Mouse (Mus musculus): ENCODE measurements around the gene Rgs18. TPM values are rescaled to one million over a fixed set of nuclear protein-coding genes. Genes with fewer than 3 reads are reported as not detected.

The Rgs18 gene
- polyA plus RNA-seq (2016; fragmentation: Nextera tagmentation; extraction: Ambion mirVana), result 1.2 TPM in 2 replicates

DNA sequence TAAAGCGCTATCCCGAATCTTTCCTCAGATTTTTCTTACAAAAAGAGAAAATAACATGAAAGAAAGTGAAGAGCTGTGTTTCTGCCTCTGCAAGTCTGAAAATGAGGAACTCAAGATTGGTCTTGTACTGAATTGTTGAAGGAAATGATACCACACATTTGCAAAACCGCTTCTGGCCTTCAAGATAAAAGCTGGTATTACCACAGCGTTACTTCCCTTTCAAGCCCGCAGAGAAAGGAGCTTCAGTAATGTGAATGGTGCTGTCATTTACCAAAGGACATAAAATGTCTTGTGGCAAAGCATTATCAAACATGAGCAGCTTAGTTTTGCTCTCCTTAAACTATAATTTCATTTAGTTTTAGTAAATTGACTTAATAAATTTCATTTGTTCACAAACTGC is at the start of gene Rgs18:
Gene Rgs18, minus strand, starts transcription at position 105 of the 400 bp plus-strand sequence.
- DNase-seq (ENCODE audit: extremely low spot score, low spot score), result no peak
- 87% methylated on average over 5 of the region's 5 CpGs for WGBS

DNA sequence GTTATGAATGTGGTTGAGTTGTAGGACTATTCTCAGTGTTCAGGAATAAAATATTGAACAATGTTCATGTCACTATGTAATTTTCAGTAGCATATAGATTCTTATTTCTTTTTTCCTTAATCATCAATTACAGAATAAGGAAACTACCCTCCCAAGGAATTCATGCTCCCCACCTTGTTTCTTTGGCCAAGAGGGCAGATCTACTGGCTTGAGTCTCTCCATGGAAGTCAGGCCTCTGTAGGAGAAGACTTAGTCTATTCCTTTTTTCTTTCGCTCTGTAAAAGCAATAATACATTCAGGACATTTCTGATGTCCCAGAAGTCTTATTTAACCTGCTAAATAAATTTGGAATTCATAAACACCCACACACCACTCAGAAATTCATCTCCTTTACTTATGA is 841 bp downstream of the Rgs18 start:
- no peak for DNase-seq (ENCODE audit: extremely low spot score, low spot score)
- Histone ChIP-seq H3K36me3 (replicated peaks) (no peaks in the 10 kb centered on the region), H3K27me3 (ENCODE audit: poor library complexity, severe bottlenecking) (no peaks in the 10 kb centered on the region), H3K4me1 (no peaks in the 10 kb centered on the region), H3K27ac (no peak overlapping the region), H3K4me3 (no peak overlapping the region), H3K9me3 (no peaks in the 10 kb centered on the region)
- WGBS, result 83% methylated on average over 1 of the region's 1 CpGs

More for the DNA sequence above, at the start of gene Rgs18:
- H3K36me3 ChIP-seq (replicated peaks), result no peaks in the 10 kb centered on the region
- H3K4me3 ChIP-seq, result no peak within 1 kb of the TSS
- H3K27ac ChIP-seq, result no peak within 1 kb of the TSS
- H3K9me3 ChIP-seq, result no peaks in the 10 kb centered on the region
- no peaks in the 10 kb centered on the region for H3K27me3 ChIP-seq (ENCODE audit: poor library complexity, severe bottlenecking)
- no peaks in the 10 kb centered on the region for H3K4me1 ChIP-seq

DNA sequence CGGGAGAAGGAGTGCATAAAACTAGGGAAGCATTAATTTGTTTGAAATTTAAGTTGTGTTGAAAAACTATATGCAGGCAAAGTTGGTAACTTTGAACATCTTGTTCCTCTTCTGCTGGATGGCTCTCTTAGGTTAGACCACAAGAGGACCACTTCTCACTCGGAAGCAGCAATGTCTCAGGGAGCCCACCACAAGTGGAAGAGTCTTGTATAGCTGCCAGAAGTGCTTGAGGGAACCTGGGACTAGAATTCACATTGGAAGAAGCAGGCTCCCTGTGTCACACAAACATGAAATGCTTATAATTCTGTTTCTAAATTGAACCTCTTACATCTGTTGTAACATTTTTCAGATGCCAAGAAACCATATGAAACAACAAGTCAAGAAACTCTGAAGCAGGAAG is 9.0 kb downstream of the Rgs18 start:
- H3K9me3 ChIP-seq, result no peaks in the 10 kb centered on the region
- H3K36me3 ChIP-seq (replicated peaks), result no peaks in the 10 kb centered on the region
- no peaks in the 10 kb centered on the region for H3K4me1 ChIP-seq
- H3K27me3 ChIP-seq (ENCODE audit: poor library complexity, severe bottlenecking), result no peaks in the 10 kb centered on the region
- H3K27ac ChIP-seq, result no peak overlapping the region
- WGBS, result 75% methylated on average over 2 of the region's 2 CpGs
- no peak overlapping the region for H3K4me3 ChIP-seq
- no peak for DNase-seq (ENCODE audit: extremely low spot score, low spot score)

DNA sequence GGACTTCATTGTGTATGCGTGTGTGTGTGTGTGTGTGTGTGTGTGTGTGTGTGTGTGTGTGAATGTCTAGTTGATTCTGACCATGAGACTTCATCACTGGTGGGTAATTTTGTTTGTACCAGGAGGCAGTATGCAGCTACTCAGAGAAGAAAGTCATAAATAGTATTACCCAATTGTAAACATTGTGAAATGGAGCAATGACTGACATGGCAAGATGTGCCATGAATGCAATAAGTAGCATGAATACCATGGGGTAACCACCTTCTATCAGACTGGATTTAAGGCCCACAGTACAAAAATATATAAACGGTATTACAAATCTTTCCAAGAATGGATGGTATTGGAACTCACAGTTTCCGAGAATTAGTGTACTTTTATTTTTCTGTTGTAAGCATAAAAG is 14.4 kb downstream of the Rgs18 start:
- WGBS, result 91% methylated on average over 3 of the region's 3 CpGs
- Histone ChIP-seq H3K4me3 (no peak overlapping the region), H3K4me1 (no peaks in the 10 kb centered on the region), H3K27ac (no peak overlapping the region), H3K27me3 (ENCODE audit: poor library complexity, severe bottlenecking) (no peaks in the 10 kb centered on the region), H3K9me3 (no peaks in the 10 kb centered on the region), H3K36me3 (replicated peaks) (no peaks in the 10 kb centered on the region)
- DNase-seq (ENCODE audit: extremely low spot score, low spot score), result no peak

DNA sequence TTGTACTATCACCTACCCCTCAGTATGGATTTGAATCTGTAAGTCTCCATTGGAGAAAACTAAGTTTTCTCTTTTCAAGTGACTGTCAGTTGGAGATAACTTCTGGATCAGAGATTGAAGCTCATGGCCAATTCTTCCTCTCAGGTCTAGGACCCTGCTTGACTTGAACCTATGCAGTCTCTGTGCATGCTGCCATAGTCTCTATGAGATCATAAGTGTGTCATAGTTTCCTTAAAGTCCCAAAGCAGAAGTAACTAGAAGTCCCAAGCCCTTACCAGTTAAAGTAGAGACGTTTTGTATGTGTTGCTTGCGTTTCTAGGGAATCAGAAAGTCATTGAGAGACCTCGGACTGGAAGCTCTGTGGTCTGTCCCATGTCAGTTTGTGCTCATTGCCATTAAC is 24.5 kb downstream of the Rgs18 start:
- Histone ChIP-seq H3K4me3 (no peak overlapping the region), H3K36me3 (replicated peaks) (no peaks in the 10 kb centered on the region), H3K9me3 (no peaks in the 10 kb centered on the region), H3K27ac (no peak overlapping the region), H3K4me1 (no peaks in the 10 kb centered on the region), H3K27me3 (ENCODE audit: poor library complexity, severe bottlenecking) (no peaks in the 10 kb centered on the region)
- 83% methylated on average over 3 of the region's 3 CpGs for WGBS
- no peak for DNase-seq (ENCODE audit: extremely low spot score, low spot score)

DNA sequence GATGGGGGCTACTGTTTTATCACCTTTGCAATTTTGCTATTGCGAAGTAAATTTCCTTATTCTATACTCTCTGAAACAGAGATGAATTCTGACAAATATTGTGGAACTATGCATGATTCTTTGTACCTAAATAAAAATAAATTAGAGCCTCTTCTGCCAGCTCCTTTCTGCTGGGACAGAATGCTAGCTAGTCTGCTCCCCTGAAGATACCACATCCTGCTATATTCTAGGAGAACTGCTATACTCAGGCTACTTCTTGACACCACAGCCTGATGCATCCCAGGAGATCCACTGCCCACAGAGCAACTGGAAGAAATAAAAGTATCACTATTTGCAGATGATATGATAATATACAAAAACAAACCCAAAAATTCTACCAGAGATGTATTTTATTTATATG is 29.1 kb downstream of the Rgs18 start:
- H3K9me3 ChIP-seq, result no peaks in the 10 kb centered on the region
- H3K27ac ChIP-seq, result no peak overlapping the region
- 90% methylated on average over 1 of the region's 1 CpGs for WGBS
- H3K4me3 ChIP-seq, result no peak overlapping the region
- H3K4me1 ChIP-seq, result no peaks in the 10 kb centered on the region
- no peaks in the 10 kb centered on the region for H3K36me3 ChIP-seq (replicated peaks)
- no peak for DNase-seq (ENCODE audit: extremely low spot score, low spot score)
- no peaks in the 10 kb centered on the region for H3K27me3 ChIP-seq (ENCODE audit: poor library complexity, severe bottlenecking)

DNA sequence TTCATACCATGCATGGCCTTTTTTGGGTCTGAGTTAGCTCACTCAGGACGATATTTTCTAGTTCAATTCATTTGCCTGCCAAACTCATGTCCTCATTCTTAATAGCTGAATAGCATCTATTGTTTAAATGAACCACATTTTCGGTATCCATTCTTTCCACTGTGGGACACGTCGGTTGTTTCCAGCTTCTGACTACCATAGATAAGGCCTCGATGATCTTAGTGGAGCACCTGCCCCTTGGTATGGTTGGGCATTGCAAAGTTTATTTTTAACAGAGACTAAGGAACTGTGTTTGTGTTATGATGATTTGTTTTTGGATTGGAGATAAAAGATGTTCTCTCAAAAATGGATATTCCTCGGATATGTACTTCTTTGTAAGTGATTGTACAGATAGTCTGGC is 37.5 kb downstream of the Rgs18 start:
- Histone ChIP-seq H3K4me3 (no peak overlapping the region), H3K9me3 (no peaks in the 10 kb centered on the region), H3K27me3 (ENCODE audit: poor library complexity, severe bottlenecking) (no peaks in the 10 kb centered on the region), H3K4me1 (no peaks in the 10 kb centered on the region), H3K27ac (no peak overlapping the region), H3K36me3 (replicated peaks) (no peaks in the 10 kb centered on the region)
- WGBS, result 89% methylated on average over 6 of the region's 6 CpGs
- no peak for DNase-seq (ENCODE audit: extremely low spot score, low spot score)

DNA sequence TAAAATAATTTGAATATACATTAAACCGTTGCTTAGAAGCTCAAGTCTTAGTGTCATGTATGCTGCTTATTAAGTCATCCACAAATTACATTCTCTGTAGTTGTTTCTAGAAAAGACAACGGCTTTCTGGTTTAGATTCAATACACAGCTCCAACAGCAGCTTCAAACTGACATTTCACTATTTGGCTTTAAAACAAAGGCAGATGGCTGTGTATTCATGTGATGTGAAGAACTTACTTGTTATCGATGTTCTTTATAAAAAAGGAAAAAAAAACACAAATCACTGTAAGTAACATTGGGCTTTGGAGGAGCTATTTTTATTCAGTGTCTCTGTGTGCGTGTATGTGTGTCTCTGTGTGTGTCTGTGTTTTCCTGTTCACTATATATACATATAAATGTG is 54.5 kb downstream of the Rgs18 start:
- H3K9me3 ChIP-seq, result no peaks in the 10 kb centered on the region
- H3K36me3 ChIP-seq (replicated peaks), result no peaks in the 10 kb centered on the region
- 89% methylated on average over 4 of the region's 4 CpGs for WGBS
- H3K27me3 ChIP-seq (ENCODE audit: poor library complexity, severe bottlenecking), result no peaks in the 10 kb centered on the region
- no peaks in the 10 kb centered on the region for H3K4me1 ChIP-seq
- no peak overlapping the region for H3K27ac ChIP-seq
- H3K4me3 ChIP-seq, result no peak overlapping the region
- DNase-seq (ENCODE audit: extremely low spot score, low spot score), result no peak

DNA sequence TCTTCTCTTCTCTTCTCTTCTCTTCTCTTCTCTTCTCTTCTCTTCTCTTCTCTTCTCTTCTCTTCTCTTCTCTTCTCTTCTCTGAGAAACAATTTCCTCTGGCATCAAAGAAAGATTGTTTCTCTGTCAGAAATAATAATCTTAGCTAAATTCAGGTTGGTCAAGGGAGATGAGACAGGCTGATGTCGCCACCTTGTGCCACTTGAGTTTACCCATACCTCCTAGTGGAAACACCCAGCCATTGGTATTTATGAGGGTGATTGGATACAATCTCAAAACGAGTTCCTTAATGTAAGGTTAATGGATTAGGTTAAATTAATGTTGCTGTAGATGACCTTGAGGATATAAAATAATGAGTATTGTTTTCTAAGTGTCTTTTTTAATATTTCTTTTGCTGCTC is 70.9 kb downstream of the Rgs18 start:
- no peaks in the 10 kb centered on the region for H3K27me3 ChIP-seq (ENCODE audit: poor library complexity, severe bottlenecking)
- H3K4me3 ChIP-seq, result no peak overlapping the region
- no peaks in the 10 kb centered on the region for H3K4me1 ChIP-seq
- no peak overlapping the region for H3K27ac ChIP-seq
- DNase-seq (ENCODE audit: extremely low spot score, low spot score), result no peak
- no peaks in the 10 kb centered on the region for H3K36me3 ChIP-seq (replicated peaks)
- no peaks in the 10 kb centered on the region for H3K9me3 ChIP-seq
- WGBS, result 56% methylated on average over 2 of the region's 2 CpGs

Other genes starting within 250 kb of the Rgs18 start
- not detected in 2 replicates for gene Rgs21, start 207.8 kb downstream of the Rgs18 start, polyA plus RNA-seq (2016; fragmentation: Nextera tagmentation; extraction: Ambion mirVana)

All from forebrain, embryonic 10.5 days (tissue).